Mouse (Mus musculus) retina, postnatal 7 days (tissue): ENCODE measurements around the gene Gm43302.
"Not testable (repeated sequence)": the region's sequence is repeated elsewhere in the genome, so short reads cannot be mapped to it uniquely, and the experiment has no call there.

Experiments used
- DNase-seq: peaks from one replicate; pipeline ENCODE4 v3.0.0-alpha.2; 2012; ENCODE audit warnings: low read depth, low spot score

Gm43302 gene

DNA sequence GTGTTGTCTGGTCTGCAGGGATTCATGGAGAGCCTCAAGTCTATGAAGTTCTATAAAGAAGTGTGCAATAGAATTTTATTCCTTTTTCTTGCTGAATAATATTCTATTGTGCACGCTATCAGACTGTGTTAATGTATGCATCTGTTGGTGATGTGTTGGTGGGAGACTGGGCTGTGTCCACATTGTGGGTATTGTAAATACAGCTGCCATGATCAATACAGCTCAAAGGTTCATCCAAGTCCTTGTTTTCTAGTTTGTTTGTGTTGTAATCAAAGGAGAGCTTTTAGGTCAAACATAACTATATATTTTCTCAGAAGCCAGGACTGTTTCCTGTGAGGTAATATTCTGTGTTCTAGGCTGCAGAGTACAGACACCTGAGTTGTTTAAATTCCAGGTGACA lies 94.3 kb downstream of the Gm43302 start:
- not testable (repeated sequence) for DNase-seq

DNA sequence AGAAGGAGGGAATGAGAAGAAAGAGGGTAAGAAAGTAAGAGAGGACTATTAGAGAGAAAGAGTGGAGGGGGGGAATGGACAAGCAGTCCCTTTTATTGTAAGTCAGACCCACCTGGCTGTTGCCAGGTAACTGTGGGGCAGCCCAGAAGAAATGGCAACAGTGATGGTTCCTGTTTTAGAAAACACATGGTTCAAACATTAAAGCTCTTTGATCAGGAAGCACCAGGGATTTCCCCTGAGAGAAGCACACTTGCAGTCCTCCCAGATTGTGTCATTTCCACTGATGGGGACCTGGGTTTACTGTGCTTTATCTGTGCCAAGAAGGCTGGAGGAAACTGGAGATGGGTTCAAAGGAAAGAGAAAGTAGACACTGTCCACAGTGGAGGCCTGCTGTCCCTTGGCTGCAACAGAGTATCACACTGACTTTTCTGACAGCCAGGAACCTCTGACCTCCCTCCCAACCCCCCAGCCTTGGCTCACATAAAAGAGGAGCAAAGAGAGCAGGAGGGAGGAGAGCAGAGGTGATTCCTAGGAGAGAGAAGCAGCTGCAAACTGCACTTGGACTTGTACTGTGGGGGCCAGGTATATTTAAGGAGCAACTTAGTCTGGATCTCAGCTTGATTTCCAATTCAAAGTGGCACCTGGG lies 95.5 kb downstream of the Gm43302 start:
- not testable (repeated sequence) for DNase-seq

DNA sequence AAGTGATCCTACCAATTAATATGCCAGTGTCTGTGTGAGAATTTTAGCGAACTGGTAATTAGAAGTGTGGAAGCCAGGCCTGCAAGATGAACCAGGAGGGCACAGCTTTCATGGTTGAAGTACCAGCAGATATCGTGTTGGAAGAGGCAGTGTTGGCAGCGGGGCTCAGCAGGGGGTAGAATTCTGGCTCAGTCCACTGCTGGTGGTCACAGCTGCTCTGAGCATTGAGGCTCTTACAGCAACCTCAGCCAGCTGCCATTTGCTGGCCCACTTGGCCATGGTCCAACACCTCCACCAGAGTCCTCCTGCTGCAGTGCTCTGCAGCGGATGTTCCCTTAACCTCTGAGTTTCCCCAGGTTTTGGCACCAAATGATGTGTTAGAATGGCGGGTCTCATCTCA lies 97.2 kb downstream of the Gm43302 start:
- DNase-seq: not testable (repeated sequence)

- not testable (repeated sequence) for DNase-seq
Observed at GRCm38 (mm10) chr5:105192536-105192935, 101.0 kb downstream of the Gm43302 start.

GRCm38 (mm10) chr5:105181446-105181845 lies 112.0 kb downstream of the Gm43302 start:
- no peak for DNase-seq
